In genomic region chr7:44860576-44861428, GRCm38 (mm10) we compare ENCODE assay signal across 8 mouse cellular contexts. TPM values are rescaled to one million over a fixed set of nuclear protein-coding genes. Genes with fewer than 3 reads are reported as not detected.
DNase-seq lines count a peak whose midpoint lies in the region; ATAC-seq and TF ChIP-seq lines count a peak whose summit lies in the region.

No protein-coding gene starts in this region.

- no peak overlapping the region for H3K9ac ChIP-seq in forebrain, embryonic 16.5 days (replicated peaks; ENCODE audit: low read depth, low read length)
- H3K9ac ChIP-seq in lung, embryonic 16.5 days (ENCODE audit: low read length): peak overlapping the region; percentile 10; the same call in 1 of the 2 replicates

- no peak overlapping the region for H3K4me2 ChIP-seq in forebrain, embryonic 16.5 days (ENCODE audit: low read length)
- no peak overlapping the region for H3K4me2 ChIP-seq in lung, embryonic 16.5 days (ENCODE audit: low read depth, low read length)

- H3K27me3 ChIP-seq in forebrain, embryonic 16.5 days (replicated peaks; ENCODE audit: control insufficient read depth, insufficient read depth, low read length): no peaks in the 10 kb centered on the region
- no peaks in the 10 kb centered on the region for H3K27me3 ChIP-seq in kidney, adult 2 months (replicated peaks; ENCODE audit: control insufficient read depth, insufficient read depth, low read length)
- no peaks in the 10 kb centered on the region for H3K27me3 ChIP-seq in lung, embryonic 16.5 days (ENCODE audit: control insufficient read depth, insufficient read depth, low read depth, low read length)

- H3K9me3 ChIP-seq in forebrain, embryonic 16.5 days (ENCODE audit: control insufficient read depth, low read length): no peaks in the 10 kb centered on the region
- H3K9me3 ChIP-seq in lung, embryonic 16.5 days (ENCODE audit: control insufficient read depth, low read length): no peaks in the 10 kb centered on the region

- peak; percentile 72 to 83 for DNase-seq in urinary bladder, postnatal 4 days (ENCODE audit: low spot score in 2 of 2)
- no peak for DNase-seq in urinary bladder, postnatal 10 days (ENCODE audit: low spot score)
- DNase-seq in c-Kit-positive CD71-positive TER-119-positive erythroid progenitor cells, embryonic 14.5 days (ENCODE audit: low spot score): peak; percentile 61
- peak; percentile 65 for DNase-seq in kidney, adult 2 months
- peak; percentile 89 for DNase-seq in thymus, postnatal 4 days

- TF ChIP-seq POLR2A in kidney, adult 2 months (IDR thresholded peaks at IDR 0.05; ENCODE audit: low read depth, low read length): no peak

- TF ChIP-seq CTCF in kidney, adult 2 months (conservative IDR thresholded peaks at IDR 0.05; ENCODE audit: insufficient read depth, insufficient read length, low read depth, low read length): peak; percentile 85

- no peak overlapping the region for H3K4me3 ChIP-seq in forebrain, embryonic 16.5 days (replicated peaks; ENCODE audit: low read length)
- no peak overlapping the region for H3K4me3 ChIP-seq in kidney, adult 2 months (ENCODE audit: insufficient read depth, low read depth, low read length)
- H3K4me3 ChIP-seq in lung, embryonic 16.5 days (ENCODE audit: low read length): no peak overlapping the region

- peak overlapping the region; percentile 52; the same call in 1 of the 2 replicates for H3K27ac ChIP-seq in forebrain, embryonic 16.5 days (ENCODE audit: low read length)
- H3K27ac ChIP-seq in kidney, adult 2 months (ENCODE audit: insufficient read depth, low read depth, low read length): no peak overlapping the region
- H3K27ac ChIP-seq in lung, embryonic 16.5 days (ENCODE audit: low read length): peak overlapping the region; percentile 47

- ATAC-seq in forebrain, embryonic 16.5 days: peak; percentile 22; the same call in 1 of the 2 replicates
- peak; percentile 47 for ATAC-seq in lung, embryonic 16.5 days (ENCODE audit: low read depth)
- ATAC-seq in neutrophil, adult 5-6 weeks (ENCODE audit: extremely low read depth, insufficient number of reproducible peaks, low FRiP score, poor library complexity, severe bottlenecking): peak; percentile 40

- WGBS in forebrain, embryonic 16.5 days: 53% methylated on average over 22 of the region's 22 CpGs
- WGBS in kidney, adult 2 months: 54% methylated on average over 22 of the region's 22 CpGs
- 42% methylated on average over 22 of the region's 22 CpGs for WGBS in lung, embryonic 16.5 days

- H3K36me3 ChIP-seq in forebrain, embryonic 16.5 days (ENCODE audit: control insufficient read depth, insufficient read depth): peaks cover 28% of the 10 kb centered on the region
- no peaks in the 10 kb centered on the region for H3K36me3 ChIP-seq in kidney, adult 2 months (ENCODE audit: control insufficient read depth, insufficient read depth, low read length)
- peaks cover 35% of the 10 kb centered on the region for H3K36me3 ChIP-seq in lung, embryonic 16.5 days (ENCODE audit: control insufficient read depth, insufficient read depth, low read length)

- H3K4me1 ChIP-seq in forebrain, embryonic 16.5 days (replicated peaks; ENCODE audit: control insufficient read depth, insufficient read depth, low read length): peaks cover 36% of the 10 kb centered on the region
- peaks cover 4% of the 10 kb centered on the region; the same call in 1 of the 2 replicates for H3K4me1 ChIP-seq in kidney, adult 2 months (ENCODE audit: control insufficient read depth, insufficient read depth, low read length)
- peaks cover 34% of the 10 kb centered on the region for H3K4me1 ChIP-seq in lung, embryonic 16.5 days (replicated peaks; ENCODE audit: control insufficient read depth, insufficient read depth, low read length)

RNA-seq across cellular contexts. Expression of gene Pnkp, which starts 3.9 kb away (rescaled TPM):
- 29.4 and 32.6 TPM in 2 replicates for polyA plus RNA-seq in forebrain, embryonic 16.5 days (2015; fragmentation: Nextera tagmentation; extraction: Ambion mirVana)
- polyA plus RNA-seq in kidney, adult 2 months (2012; rRNA removed): 44.9 and 53.4 TPM in 2 replicates
- 38.0 and 39.0 TPM in 2 replicates for polyA plus RNA-seq in lung, embryonic 16.5 days (2015; fragmentation: Nextera tagmentation; extraction: Ambion mirVana)
- 95.7 and 102 TPM in 2 replicates for total RNA-seq in neutrophil, adult 5-6 weeks (2017)

RNA-seq across cellular contexts. Expression of gene Ptov1, which starts 8.8 kb away (rescaled TPM):
- polyA plus RNA-seq in forebrain, embryonic 16.5 days (2015; fragmentation: Nextera tagmentation; extraction: Ambion mirVana): 551 and 582 TPM in 2 replicates
- 212 and 221 TPM in 2 replicates for polyA plus RNA-seq in kidney, adult 2 months (2012; rRNA removed)
- polyA plus RNA-seq in lung, embryonic 16.5 days (2015; fragmentation: Nextera tagmentation; extraction: Ambion mirVana): 302 and 307 TPM in 2 replicates
- 5.2 and 9.7 TPM in 2 replicates for total RNA-seq in neutrophil, adult 5-6 weeks (2017)

RNA-seq across cellular contexts. Expression of gene Tbc1d17, which starts 11.9 kb away (rescaled TPM):
- polyA plus RNA-seq in forebrain, embryonic 16.5 days (2015; fragmentation: Nextera tagmentation; extraction: Ambion mirVana): 121 and 122 TPM in 2 replicates
- 100 and 114 TPM in 2 replicates for polyA plus RNA-seq in kidney, adult 2 months (2012; rRNA removed)
- polyA plus RNA-seq in lung, embryonic 16.5 days (2015; fragmentation: Nextera tagmentation; extraction: Ambion mirVana): 83.7 and 84.4 TPM in 2 replicates
- 62.0 and 73.8 TPM in 2 replicates for total RNA-seq in neutrophil, adult 5-6 weeks (2017)

RNA-seq across cellular contexts. Expression of gene Akt1s1, which starts 12.0 kb away (rescaled TPM):
- polyA plus RNA-seq in forebrain, embryonic 16.5 days (2015; fragmentation: Nextera tagmentation; extraction: Ambion mirVana): 103 and 110 TPM in 2 replicates
- 90.6 and 121 TPM in 2 replicates for polyA plus RNA-seq in kidney, adult 2 months (2012; rRNA removed)
- 92.3 and 95.6 TPM in 2 replicates for polyA plus RNA-seq in lung, embryonic 16.5 days (2015; fragmentation: Nextera tagmentation; extraction: Ambion mirVana)
- 26.4 and 37.0 TPM in 2 replicates for total RNA-seq in neutrophil, adult 5-6 weeks (2017)

RNA-seq across cellular contexts. Expression of gene Med25, which starts 31.7 kb away (rescaled TPM):
- polyA plus RNA-seq in forebrain, embryonic 16.5 days (2015; fragmentation: Nextera tagmentation; extraction: Ambion mirVana): 158 and 166 TPM in 2 replicates
- 164 and 181 TPM in 2 replicates for polyA plus RNA-seq in kidney, adult 2 months (2012; rRNA removed)
- 97.3 and 102 TPM in 2 replicates for polyA plus RNA-seq in lung, embryonic 16.5 days (2015; fragmentation: Nextera tagmentation; extraction: Ambion mirVana)
- total RNA-seq in neutrophil, adult 5-6 weeks (2017): 23.5 and 26.8 TPM in 2 replicates
